In the genomic region with DNA sequence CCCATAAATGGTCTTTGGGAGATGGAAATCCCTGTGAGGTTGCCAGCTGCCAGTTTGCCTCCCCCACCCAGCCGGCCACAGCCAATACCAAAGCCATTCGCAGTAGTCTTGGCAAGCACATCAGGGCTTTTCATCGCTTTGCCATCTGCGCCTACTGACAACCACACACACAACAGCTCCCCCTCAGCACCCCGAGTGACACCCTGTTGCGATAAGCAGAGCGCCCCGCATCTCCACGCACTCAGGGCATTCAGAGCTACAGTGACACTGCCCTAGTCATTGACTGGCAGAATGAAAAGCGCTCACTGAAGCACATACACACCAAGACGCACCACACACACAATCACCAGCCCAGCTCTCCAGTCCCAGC, we compare ENCODE assay signal across 8 mouse cellular contexts. TPM values are rescaled to one million over a fixed set of nuclear protein-coding genes. Genes with fewer than 3 reads are reported as not detected.
DNase-seq lines count a peak whose midpoint lies in the region; ATAC-seq and TF ChIP-seq lines count a peak whose summit lies in the region.

No protein-coding gene starts in this region.

- WGBS in spleen, adult 2 months: 46% methylated on average over 11 of the region's 11 CpGs
- WGBS in embryonic facial prominence, embryonic 14.5 days: 28% methylated on average over 11 of the region's 11 CpGs
- WGBS in intestine, embryonic 14.5 days: 35% methylated on average over 11 of the region's 11 CpGs
- WGBS in liver, embryonic 11.5 days: 32% methylated on average over 11 of the region's 11 CpGs

- TF ChIP-seq POLR2A in spleen, adult 2 months (IDR thresholded peaks at IDR 0.05; ENCODE audit: low read depth, low read length): no peak

- peak overlapping the region; percentile 58 for H3K4me3 ChIP-seq in spleen, adult 2 months (ENCODE audit: extremely low read depth, insufficient read depth, insufficient read length)
- peak overlapping the region; percentile 45 for H3K4me3 ChIP-seq in embryonic facial prominence, embryonic 14.5 days (ENCODE audit: low read depth, low read length)
- peak overlapping the region; percentile 43 for H3K4me3 ChIP-seq in intestine, embryonic 14.5 days (ENCODE audit: low read depth, low read length)
- H3K4me3 ChIP-seq in liver, embryonic 11.5 days (ENCODE audit: low read depth, low read length): peak overlapping the region; percentile 53

- no peak for TF ChIP-seq CTCF in spleen, adult 2 months (IDR thresholded peaks at IDR 0.05; ENCODE audit: extremely low read depth, insufficient read depth, insufficient read length, insufficient replicate concordance)

- peak overlapping the region; percentile 73 for H3K4me2 ChIP-seq in embryonic facial prominence, embryonic 14.5 days (ENCODE audit: low read depth, low read length)
- peak overlapping the region; percentile 73 for H3K4me2 ChIP-seq in intestine, embryonic 14.5 days (ENCODE audit: low read length)
- peak overlapping the region; percentile 86 for H3K4me2 ChIP-seq in liver, embryonic 11.5 days

- peaks cover 3% of the 10 kb centered on the region; the same call in 1 of the 2 replicates for H3K27me3 ChIP-seq in spleen, adult 2 months (ENCODE audit: control insufficient read depth, insufficient read depth, low read length)
- peaks cover 31% of the 10 kb centered on the region for H3K27me3 ChIP-seq in embryonic facial prominence, embryonic 14.5 days (replicated peaks; ENCODE audit: control insufficient read depth, insufficient read depth, low read length)
- peaks cover 32% of the 10 kb centered on the region for H3K27me3 ChIP-seq in intestine, embryonic 14.5 days (replicated peaks; ENCODE audit: control insufficient read depth, insufficient read depth, low read length)
- H3K27me3 ChIP-seq in liver, embryonic 11.5 days (replicated peaks; ENCODE audit: control insufficient read depth, insufficient read depth, low read length): peaks cover 40% of the 10 kb centered on the region

- peaks cover 10% of the 10 kb centered on the region for H3K36me3 ChIP-seq in spleen, adult 2 months (ENCODE audit: control insufficient read depth, insufficient read depth, low read length)
- peaks cover 13% of the 10 kb centered on the region for H3K36me3 ChIP-seq in embryonic facial prominence, embryonic 14.5 days (ENCODE audit: control insufficient read depth, insufficient read depth, low read length)
- H3K36me3 ChIP-seq in intestine, embryonic 14.5 days (ENCODE audit: control insufficient read depth, insufficient read depth, low read length): peaks cover 11% of the 10 kb centered on the region
- H3K36me3 ChIP-seq in liver, embryonic 11.5 days (ENCODE audit: control insufficient read depth, insufficient read depth, low read length): peaks cover 6% of the 10 kb centered on the region; the same call in 1 of the 2 replicates

- no peak for ATAC-seq in embryonic facial prominence, embryonic 14.5 days (ENCODE audit: low read depth)
- no peak for ATAC-seq in intestine, embryonic 14.5 days (replicated peaks; ENCODE audit: low FRiP score, low TSS enrichment, low read depth)
- ATAC-seq in liver, embryonic 11.5 days (replicated peaks; ENCODE audit: low FRiP score): no peak

- DNase-seq in spleen, adult 2 months (ENCODE audit: low read depth in 1 of 2, low spot score in 2 of 2): no peak
- no peak for DNase-seq in spleen, postnatal 14 days (ENCODE audit: low spot score in 2 of 2)
- no peak for DNase-seq in embryonic facial prominence, embryonic 14.5 days (ENCODE audit: low spot score)
- DNase-seq in intestine, embryonic 14.5 days (ENCODE audit: low spot score): peak; percentile 56
- DNase-seq in liver, embryonic 11.5 days (ENCODE audit: low spot score): no peak
- DNase-seq in right cerebral cortex, postnatal 14 days: peak; percentile 47
- DNase-seq in urinary bladder, adult 18-20 months (ENCODE audit: low spot score in 2 of 2): no peak
- no peak for DNase-seq in kidney, postnatal 14 days

- H3K9ac ChIP-seq in embryonic facial prominence, embryonic 14.5 days (ENCODE audit: low read depth, low read length): no peak overlapping the region
- H3K9ac ChIP-seq in intestine, embryonic 14.5 days (ENCODE audit: low read length): no peak overlapping the region
- peak overlapping the region; percentile 22; the same call in 1 of the 2 replicates for H3K9ac ChIP-seq in liver, embryonic 11.5 days (ENCODE audit: low read depth, low read length)

- H3K9me3 ChIP-seq in embryonic facial prominence, embryonic 14.5 days (ENCODE audit: control insufficient read depth, low read length): no peaks in the 10 kb centered on the region
- no peaks in the 10 kb centered on the region for H3K9me3 ChIP-seq in intestine, embryonic 14.5 days (ENCODE audit: control insufficient read depth, low read length)
- no peaks in the 10 kb centered on the region for H3K9me3 ChIP-seq in liver, embryonic 11.5 days (ENCODE audit: control insufficient read depth, low read length)

- H3K4me1 ChIP-seq in spleen, adult 2 months (ENCODE audit: control insufficient read depth, insufficient read depth, insufficient read length): peaks cover 4% of the 10 kb centered on the region; the same call in 1 of the 2 replicates
- peaks cover 7% of the 10 kb centered on the region; the same call in 1 of the 2 replicates for H3K4me1 ChIP-seq in embryonic facial prominence, embryonic 14.5 days (ENCODE audit: control insufficient read depth, insufficient read depth, low read length)
- H3K4me1 ChIP-seq in intestine, embryonic 14.5 days (replicated peaks; ENCODE audit: control insufficient read depth, insufficient read depth, low read length): peaks cover 4% of the 10 kb centered on the region; the same call in 1 of the 2 replicates
- H3K4me1 ChIP-seq in liver, embryonic 11.5 days (replicated peaks; ENCODE audit: control insufficient read depth, insufficient read depth, low read length): peaks cover 11% of the 10 kb centered on the region

- peak overlapping the region; percentile 50 for H3K27ac ChIP-seq in spleen, adult 2 months (ENCODE audit: insufficient read depth, low read length)
- H3K27ac ChIP-seq in embryonic facial prominence, embryonic 14.5 days (replicated peaks; ENCODE audit: low read depth, low read length): no peak overlapping the region
- no peak overlapping the region for H3K27ac ChIP-seq in intestine, embryonic 14.5 days (ENCODE audit: low read depth)
- no peak overlapping the region for H3K27ac ChIP-seq in liver, embryonic 11.5 days (ENCODE audit: low read depth, low read length)

RNA-seq across cellular contexts. Expression of gene Ifitm10, which starts 2.2 kb away (rescaled TPM):
- polyA plus RNA-seq in spleen, adult 2 months (2012; rRNA removed): 14.7 and 20.2 TPM in 2 replicates
- polyA plus RNA-seq in embryonic facial prominence, embryonic 14.5 days (2014; fragmentation: Nextera tagmentation; extraction: Ambion mirVana): 3.0 and 3.3 TPM in 2 replicates
- polyA plus RNA-seq in intestine, embryonic 14.5 days (2014; fragmentation: Nextera tagmentation; extraction: Ambion mirVana): 1.7 and 2.1 TPM in 2 replicates
- 1.8 and 2.4 TPM in 2 replicates for polyA plus RNA-seq in liver, embryonic 11.5 days (2014; fragmentation: Nextera tagmentation; extraction: Ambion mirVana)

RNA-seq across cellular contexts. Expression of gene Gm49369, which starts 11.1 kb away (rescaled TPM):
- polyA plus RNA-seq in spleen, adult 2 months (2012; rRNA removed): 0.21 TPM in 1 of 2 replicates, not detected in the other
- 0.46 TPM in 1 of 2 replicates, not detected in the other for polyA plus RNA-seq in embryonic facial prominence, embryonic 14.5 days (2014; fragmentation: Nextera tagmentation; extraction: Ambion mirVana)
- 0.54 TPM in 1 of 2 replicates, not detected in the other for polyA plus RNA-seq in intestine, embryonic 14.5 days (2014; fragmentation: Nextera tagmentation; extraction: Ambion mirVana)
- not detected in 2 replicates for polyA plus RNA-seq in liver, embryonic 11.5 days (2014; fragmentation: Nextera tagmentation; extraction: Ambion mirVana)

RNA-seq across cellular contexts. Expression of gene Ctsd, which starts 16.5 kb away (rescaled TPM):
- 359 and 461 TPM in 2 replicates for polyA plus RNA-seq in spleen, adult 2 months (2012; rRNA removed)
- polyA plus RNA-seq in embryonic facial prominence, embryonic 14.5 days (2014; fragmentation: Nextera tagmentation; extraction: Ambion mirVana): 342 and 350 TPM in 2 replicates
- polyA plus RNA-seq in intestine, embryonic 14.5 days (2014; fragmentation: Nextera tagmentation; extraction: Ambion mirVana): 245 and 248 TPM in 2 replicates
- polyA plus RNA-seq in liver, embryonic 11.5 days (2014; fragmentation: Nextera tagmentation; extraction: Ambion mirVana): 316 and 340 TPM in 2 replicates

Comparison
In these comparisons a context has a peak if more than half of its experiments do, and no peak if none do; other contexts are left out.
1. DNase-seq: peak in intestine, embryonic 14.5 days (single experiment) and right cerebral cortex, postnatal 14 days (single experiment); none in spleen, adult 2 months (0 of 2), spleen, postnatal 14 days (0 of 2), embryonic facial prominence, embryonic 14.5 days (single experiment), liver, embryonic 11.5 days (single experiment), urinary bladder, adult 18-20 months (0 of 2) and kidney, postnatal 14 days (single experiment).
2. Peak in every context shown above with its lines, with median percentiles within 50 percentile points of each other: H3K4me3 ChIP-seq and H3K4me2 ChIP-seq.